Mouse (Mus musculus) cortical plate, adult 2 months (tissue): Measurements from ENCODE around the gene Setd3. TPM values are rescaled to one million over a fixed set of nuclear protein-coding genes. Genes with fewer than 3 reads are reported as not detected.
A peak's percentile ranks its signal among the peaks of the same experiment; 100 is the strongest.

Experiments used
- H3K27ac ChIP-seq: fragments of 200-500 bp; 2 replicates; pipeline ENCODE4 v1.5.1; 2012; ENCODE audit warnings: low read length, control low read depth, inconsistent platforms; ENCODE audit not compliant: insufficient read depth
- H3K4me1 ChIP-seq: fragments of 200-500 bp; 2 replicates; pipeline ENCODE4 v1.6.1; 2011; ENCODE audit warnings: low read length; ENCODE audit not compliant: control insufficient read depth, insufficient read depth
- H3K4me3 ChIP-seq: fragments of 200-500 bp; 2 replicates; pipeline ENCODE4 v1.5.1; 2011; ENCODE audit warnings: mild to moderate bottlenecking, low read length, control low read depth; ENCODE audit not compliant: insufficient read depth
- CTCF ChIP-seq: fragments of 200-500 bp; IDR thresholded peaks from 2 replicates; pipeline ENCODE4 v1.5.1; 2011; ENCODE audit warnings: mild to moderate bottlenecking, control low read depth, low read length; ENCODE audit not compliant: insufficient read depth; ENCODE audit errors: extremely low read depth
- POLR2A ChIP-seq: fragments of 200-500 bp; IDR thresholded peaks from 2 replicates; pipeline ENCODE4 v1.6.1; 2011; ENCODE audit warnings: mild to moderate bottlenecking, low read length, control low read depth; ENCODE audit not compliant: insufficient read depth; ENCODE audit errors: extremely low read depth
- polyA plus RNA-seq: library from polyadenylated mRNA; depleted of rRNA; stranded (reverse); fragments of >200 nt; gene quantifications from 2 replicates; pipeline ENCODE4 v1.2.3, GENCODE M21; 2012

Gene Setd3
- polyA plus RNA-seq, 1 experiment: 107 TPM

GRCm38 (mm10) chr12:108178331-108179245 lies 526 bp downstream of the Setd3 start:
- TF ChIP-seq POLR2A (peak; percentile 48; the same call in 1 of the 2 replicates), CTCF (no peak)
- Histone ChIP-seq H3K4me3 (peak overlapping the region; percentile 93), H3K4me1 (peaks cover 5% of the 10 kb centered on the region; the same call in 1 of the 2 replicates), H3K27ac (peak overlapping the region; percentile 99)

GRCm38 (mm10) chr12:108176366-108176765 lies 2.7 kb downstream of the Setd3 start:
- peaks cover 11% of the 10 kb centered on the region for H3K4me1 ChIP-seq
- TF ChIP-seq CTCF (no peak), POLR2A (no peak)
- H3K4me3 ChIP-seq: no peak overlapping the region
- H3K27ac ChIP-seq: no peak overlapping the region

GRCm38 (mm10) chr12:108174606-108175505 lies 4.3 kb downstream of the Setd3 start:
- Histone ChIP-seq H3K4me1 (peaks cover 11% of the 10 kb centered on the region), H3K4me3 (no peak overlapping the region), H3K27ac (no peak overlapping the region)
- TF ChIP-seq CTCF: no peak
- TF ChIP-seq POLR2A: no peak

GRCm38 (mm10) chr12:108172639-108173038 lies 6.5 kb downstream of the Setd3 start:
- TF ChIP-seq POLR2A (no peak), CTCF (no peak)
- no peak overlapping the region for H3K4me3 ChIP-seq
- no peak overlapping the region for H3K27ac ChIP-seq

GRCm38 (mm10) chr12:108171336-108171735 lies 7.8 kb downstream of the Setd3 start:
- Histone ChIP-seq H3K4me1 (peaks cover 7% of the 10 kb centered on the region), H3K4me3 (no peak overlapping the region), H3K27ac (no peak overlapping the region)
- TF ChIP-seq POLR2A (no peak), CTCF (no peak)

More at GRCm38 (mm10) chr12:108172639-108173038, 6.5 kb downstream of the Setd3 start:
- peaks cover 9% of the 10 kb centered on the region for H3K4me1 ChIP-seq

- Histone ChIP-seq H3K4me3 (no peak overlapping the region), H3K27ac (no peak overlapping the region), H3K4me1 (peaks cover 7% of the 10 kb centered on the region)
- no peak for TF ChIP-seq CTCF
- no peak for TF ChIP-seq POLR2A
These were observed 8.6 kb downstream of the Setd3 start for GRCm38 (mm10) chr12:108170467-108170866.

GRCm38 (mm10) chr12:108168909-108169308 lies 10.2 kb downstream of the Setd3 start:
- no peak for TF ChIP-seq CTCF
- TF ChIP-seq POLR2A: no peak
- peaks cover 7% of the 10 kb centered on the region for H3K4me1 ChIP-seq
- H3K4me3 ChIP-seq: no peak overlapping the region
- H3K27ac ChIP-seq: no peak overlapping the region

GRCm38 (mm10) chr12:108163706-108164105 lies 15.4 kb downstream of the Setd3 start:
- TF ChIP-seq POLR2A: no peak
- TF ChIP-seq CTCF: no peak
- H3K27ac ChIP-seq: no peak overlapping the region
- H3K4me1 ChIP-seq: no peaks in the 10 kb centered on the region
- no peak overlapping the region for H3K4me3 ChIP-seq

- no peak overlapping the region for H3K4me3 ChIP-seq
- TF ChIP-seq CTCF (peak; percentile 50), POLR2A (no peak)
- no peaks in the 10 kb centered on the region for H3K4me1 ChIP-seq
- H3K27ac ChIP-seq: no peak overlapping the region
These were observed 17.1 kb downstream of the Setd3 start for GRCm38 (mm10) chr12:108162036-108162435.

GRCm38 (mm10) chr12:108159863-108160262 lies 19.3 kb downstream of the Setd3 start:
- H3K4me1 ChIP-seq: no peaks in the 10 kb centered on the region
- no peak for TF ChIP-seq CTCF
- no peak for TF ChIP-seq POLR2A
- H3K4me3 ChIP-seq: no peak overlapping the region

GRCm38 (mm10) chr12:108152743-108153142 lies 26.4 kb downstream of the Setd3 start:
- H3K27ac ChIP-seq: no peak overlapping the region
- peak; percentile 13; the same call in 1 of the 2 replicates for TF ChIP-seq CTCF
- no peak for TF ChIP-seq POLR2A
- no peak overlapping the region for H3K4me3 ChIP-seq
- H3K4me1 ChIP-seq: no peaks in the 10 kb centered on the region

More at GRCm38 (mm10) chr12:108159863-108160262, 19.3 kb downstream of the Setd3 start:
- H3K27ac ChIP-seq: no peak overlapping the region
